Mouse (Mus musculus) bone marrow, adult 2 months (tissue): Measurements from ENCODE around the gene Stk10.

Experiments used
- CTCF ChIP-seq: fragments of 200-500 bp; IDR thresholded peaks from 2 replicates; pipeline ENCODE4 v1.5.1; 2011; ENCODE audit warnings: low read length, control low read depth; ENCODE audit not compliant: control insufficient read depth, insufficient read depth
- POLR2A ChIP-seq: fragments of 200-500 bp; IDR thresholded peaks from 2 replicates; pipeline ENCODE4 v1.6.1; 2011; ENCODE audit warnings: low read depth, mild to moderate bottlenecking, control low read depth, low read length, borderline replicate concordance; ENCODE audit not compliant: control insufficient read depth

GRCm38 (mm10) chr11:32527006-32527405 is 6.1 kb upstream of the Stk10 start:
- TF ChIP-seq POLR2A (no peak), CTCF (no peak)
